Mouse (Mus musculus) kidney, adult 2 months (tissue): ENCODE measurements around the gene Gm10272.

Experiments used
- CTCF ChIP-seq: fragments of 200-500 bp; conservative IDR thresholded peaks from 2 replicates; pipeline ENCODE4 v1.5.1; 2011; ENCODE audit warnings: low read depth, mild to moderate bottlenecking, control low read depth, low read length, moderate library complexity, mixed read lengths; ENCODE audit not compliant: insufficient read depth, insufficient read length
- POLR2A ChIP-seq: fragments of 200-500 bp; IDR thresholded peaks from one replicate; pipeline ENCODE4 v1.6.1; 2011; ENCODE audit warnings: low read depth, low read length, control low read depth

- TF ChIP-seq POLR2A (no peak), CTCF (no peak)
Observed at GRCm38 (mm10) chr10:77713734-77714133, 7.3 kb downstream of the Gm10272 start.
